Mouse (Mus musculus): ENCODE results near the gene Slc23a2. TPM values are rescaled to one million over a fixed set of nuclear protein-coding genes. Genes with fewer than 3 reads are reported as not detected.

Slc23a2 gene
- polyA plus RNA-seq, 1 experiment from 2014 or later: 5.6 TPM

DNA sequence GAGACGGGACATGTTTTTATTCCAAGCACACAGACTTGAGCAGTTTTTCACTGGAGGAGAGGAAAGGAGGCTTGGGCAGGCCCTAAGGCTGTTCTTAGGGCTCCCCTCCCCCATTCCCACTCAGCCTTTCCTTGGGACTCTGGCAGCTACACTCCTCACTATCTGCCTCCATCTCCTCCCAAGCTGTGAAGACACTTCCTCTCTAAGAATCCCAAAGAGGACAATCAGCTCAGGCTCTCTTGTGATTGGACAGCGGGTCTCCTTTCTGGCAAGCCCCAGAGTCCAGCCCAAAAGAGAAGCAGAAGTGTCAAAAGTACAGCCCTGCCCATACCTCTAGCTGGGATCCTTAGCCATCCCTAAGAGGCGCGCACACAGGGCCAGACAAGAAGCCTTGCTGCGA lies 117.5 kb downstream of the Slc23a2 start:
- no peak overlapping the region for H3K27ac ChIP-seq (replicated peaks)
- H3K9ac ChIP-seq (ENCODE audit: low read length): no peak overlapping the region
- no peaks in the 10 kb centered on the region for H3K9me3 ChIP-seq (ENCODE audit: control insufficient read depth, low read length)
- no peak overlapping the region for H3K4me3 ChIP-seq (ENCODE audit: low read depth, low read length)
- no peak overlapping the region; the same call in 1 of the 2 replicates for H3K4me2 ChIP-seq (replicated peaks; ENCODE audit: low read depth)
- H3K27me3 ChIP-seq (ENCODE audit: control insufficient read depth, insufficient read depth, low read length): no peaks in the 10 kb centered on the region
- 0 out of 2 replicates have a peak, but pooled peaks cover 3% of the 10 kb centered on the region for H3K4me1 ChIP-seq (replicated peaks; ENCODE audit: control insufficient read depth, insufficient read depth)
- no peaks in the 10 kb centered on the region for H3K36me3 ChIP-seq (ENCODE audit: control insufficient read depth, insufficient read depth, low read length)
- ATAC-seq (ENCODE audit: low FRiP score, low TSS enrichment): no peak
- no peak for TF ChIP-seq EP300 (optimal IDR thresholded peaks at IDR 0.05)
- no peak for TF ChIP-seq CTCF (IDR thresholded peaks at IDR 0.05; ENCODE audit: low read depth)
- 56% methylated on average over 5 of the region's 5 CpGs for WGBS
- no peak for DNase-seq (ENCODE audit: low spot score)

DNA sequence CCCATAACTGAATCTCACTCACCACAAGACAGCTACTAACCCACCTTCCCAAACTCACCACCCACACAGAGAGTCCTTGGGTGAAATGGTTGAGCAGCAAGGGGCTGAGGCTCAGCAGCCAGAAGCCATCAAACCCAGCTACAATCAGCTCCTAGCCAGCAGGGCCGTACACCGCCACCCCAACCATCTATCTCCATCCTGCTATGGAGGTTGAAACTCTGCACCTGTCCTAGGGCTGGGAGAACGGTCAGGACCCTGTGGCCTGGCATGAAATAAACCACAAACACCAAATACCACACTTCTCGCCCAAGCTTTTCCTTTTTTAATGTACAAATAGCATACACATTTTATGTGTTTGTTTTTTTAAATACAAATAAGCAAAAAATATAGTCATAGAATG lies 120.9 kb downstream of the Slc23a2 start:
- TF ChIP-seq CTCF (IDR thresholded peaks at IDR 0.05; ENCODE audit: low read depth) (no peak), EP300 (optimal IDR thresholded peaks at IDR 0.05) (no peak)
- DNase-seq (ENCODE audit: low spot score): no peak
- Histone ChIP-seq H3K27me3 (ENCODE audit: control insufficient read depth, insufficient read depth, low read length) (no peaks in the 10 kb centered on the region), H3K4me2 (replicated peaks; ENCODE audit: low read depth) (no peak overlapping the region), H3K4me1 (replicated peaks; ENCODE audit: control insufficient read depth, insufficient read depth) (no peaks in the 10 kb centered on the region), H3K27ac (replicated peaks) (no peak overlapping the region), H3K9ac (ENCODE audit: low read length) (no peak overlapping the region), H3K4me3 (ENCODE audit: low read depth, low read length) (no peak overlapping the region), H3K36me3 (ENCODE audit: control insufficient read depth, insufficient read depth, low read length) (no peaks in the 10 kb centered on the region), H3K9me3 (ENCODE audit: control insufficient read depth, low read length) (no peaks in the 10 kb centered on the region)
- 79% methylated on average over 4 of the region's 4 CpGs for WGBS
- ATAC-seq (ENCODE audit: low FRiP score, low TSS enrichment): no peak

GRCm38 (mm10) chr2:132022621-132023020 lies 122.3 kb downstream of the Slc23a2 start:
- Histone ChIP-seq H3K36me3 (ENCODE audit: control insufficient read depth, insufficient read depth, low read length) (no peaks in the 10 kb centered on the region), H3K4me2 (replicated peaks; ENCODE audit: low read depth) (no peak overlapping the region), H3K27ac (replicated peaks) (no peak overlapping the region), H3K9me3 (ENCODE audit: control insufficient read depth, low read length) (no peaks in the 10 kb centered on the region), H3K9ac (ENCODE audit: low read length) (no peak overlapping the region), H3K4me3 (ENCODE audit: low read depth, low read length) (no peak overlapping the region), H3K27me3 (ENCODE audit: control insufficient read depth, insufficient read depth, low read length) (no peaks in the 10 kb centered on the region), H3K4me1 (replicated peaks; ENCODE audit: control insufficient read depth, insufficient read depth) (no peaks in the 10 kb centered on the region)
- DNase-seq (ENCODE audit: low spot score): no peak
- no peak for ATAC-seq (ENCODE audit: low FRiP score, low TSS enrichment)
- WGBS: 68% methylated on average over 8 of the region's 8 CpGs
- TF ChIP-seq CTCF (IDR thresholded peaks at IDR 0.05; ENCODE audit: low read depth): no peak
- TF ChIP-seq EP300 (optimal IDR thresholded peaks at IDR 0.05): no peak

GRCm38 (mm10) chr2:132021616-132022015 lies 123.3 kb downstream of the Slc23a2 start:
- 78% methylated on average over 4 of the region's 4 CpGs for WGBS
- Histone ChIP-seq H3K4me3 (ENCODE audit: low read depth, low read length) (no peak overlapping the region), H3K27ac (replicated peaks) (no peak overlapping the region), H3K4me2 (replicated peaks; ENCODE audit: low read depth) (no peak overlapping the region), H3K36me3 (ENCODE audit: control insufficient read depth, insufficient read depth, low read length) (no peaks in the 10 kb centered on the region), H3K9me3 (ENCODE audit: control insufficient read depth, low read length) (no peaks in the 10 kb centered on the region), H3K27me3 (ENCODE audit: control insufficient read depth, insufficient read depth, low read length) (no peaks in the 10 kb centered on the region), H3K9ac (ENCODE audit: low read length) (no peak overlapping the region), H3K4me1 (replicated peaks; ENCODE audit: control insufficient read depth, insufficient read depth) (no peaks in the 10 kb centered on the region)
- DNase-seq (ENCODE audit: low spot score): no peak
- TF ChIP-seq CTCF (IDR thresholded peaks at IDR 0.05; ENCODE audit: low read depth) (no peak), EP300 (optimal IDR thresholded peaks at IDR 0.05) (no peak)
- no peak for ATAC-seq (ENCODE audit: low FRiP score, low TSS enrichment)

GRCm38 (mm10) chr2:132020991-132021541 lies 123.8 kb downstream of the Slc23a2 start:
- Histone ChIP-seq H3K27ac (replicated peaks) (no peak overlapping the region; the same call in 1 of the 2 replicates), H3K4me3 (ENCODE audit: low read depth, low read length) (no peak overlapping the region), H3K4me2 (replicated peaks; ENCODE audit: low read depth) (no peak overlapping the region), H3K9ac (ENCODE audit: low read length) (no peak overlapping the region), H3K9me3 (ENCODE audit: control insufficient read depth, low read length) (no peaks in the 10 kb centered on the region), H3K36me3 (ENCODE audit: control insufficient read depth, insufficient read depth, low read length) (no peaks in the 10 kb centered on the region), H3K4me1 (replicated peaks; ENCODE audit: control insufficient read depth, insufficient read depth) (no peaks in the 10 kb centered on the region), H3K27me3 (ENCODE audit: control insufficient read depth, insufficient read depth, low read length) (no peaks in the 10 kb centered on the region)
- WGBS: 42% methylated on average over 5 of the region's 5 CpGs
- DNase-seq (ENCODE audit: low spot score): no peak
- no peak for TF ChIP-seq CTCF (IDR thresholded peaks at IDR 0.05; ENCODE audit: low read depth)
- TF ChIP-seq EP300 (optimal IDR thresholded peaks at IDR 0.05): no peak
- ATAC-seq (ENCODE audit: low FRiP score, low TSS enrichment): peak; percentile 71

GRCm38 (mm10) chr2:132020420-132020819 lies 124.5 kb downstream of the Slc23a2 start:
- TF ChIP-seq CTCF (IDR thresholded peaks at IDR 0.05; ENCODE audit: low read depth) (no peak), EP300 (optimal IDR thresholded peaks at IDR 0.05) (no peak)
- Histone ChIP-seq H3K9me3 (ENCODE audit: control insufficient read depth, low read length) (no peaks in the 10 kb centered on the region), H3K9ac (ENCODE audit: low read length) (no peak overlapping the region), H3K27me3 (ENCODE audit: control insufficient read depth, insufficient read depth, low read length) (no peaks in the 10 kb centered on the region), H3K4me1 (replicated peaks; ENCODE audit: control insufficient read depth, insufficient read depth) (no peaks in the 10 kb centered on the region), H3K36me3 (ENCODE audit: control insufficient read depth, insufficient read depth, low read length) (no peaks in the 10 kb centered on the region), H3K27ac (replicated peaks) (no peak overlapping the region; the same call in 1 of the 2 replicates), H3K4me2 (replicated peaks; ENCODE audit: low read depth) (no peak overlapping the region), H3K4me3 (ENCODE audit: low read depth, low read length) (no peak overlapping the region)
- DNase-seq (ENCODE audit: low spot score) (no peak), ATAC-seq (ENCODE audit: low FRiP score, low TSS enrichment) (no peak)
- WGBS: 65% methylated on average over 7 of the region's 7 CpGs

Measured in stomach, postnatal 0 days (tissue).